Mouse (Mus musculus) spleen, adult 2 months (tissue): ENCODE data around the gene AC134908.4.

Experiments used
- CTCF ChIP-seq: fragments of 200-500 bp; IDR thresholded peaks from 2 replicates; pipeline ENCODE4 v1.5.1; 2011; ENCODE audit warnings: mild to moderate bottlenecking, inconsistent platforms; ENCODE audit not compliant: insufficient read depth, insufficient read length, insufficient replicate concordance; ENCODE audit errors: extremely low read depth
- POLR2A ChIP-seq: fragments of 200-500 bp; IDR thresholded peaks from 2 replicates; pipeline ENCODE4 v1.6.1; 2011; ENCODE audit warnings: low read depth, low read length, inconsistent platforms

DNA sequence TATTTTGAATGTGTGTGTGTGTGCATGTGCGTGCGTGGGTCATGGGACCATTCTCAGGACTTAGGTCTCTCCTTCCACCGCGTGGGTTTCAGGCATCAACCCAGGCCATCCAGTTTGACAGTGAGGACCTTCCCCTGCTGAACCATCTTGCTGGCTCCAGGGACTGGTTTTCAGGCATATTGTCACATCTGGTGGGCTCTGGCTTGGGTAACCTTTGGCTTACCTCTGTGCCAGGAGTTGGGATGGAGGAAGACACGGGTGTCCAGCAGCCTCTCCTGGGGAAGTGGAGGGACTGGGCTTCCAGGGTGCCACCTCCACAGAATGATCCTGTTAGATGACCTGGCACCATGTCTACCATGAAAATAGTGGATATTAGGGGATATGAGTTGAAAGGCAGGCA lies 17.5 kb downstream of the AC134908.4 start:
- no peak for TF ChIP-seq POLR2A
- TF ChIP-seq CTCF: no peak
